Mouse (Mus musculus): ENCODE data around the gene Rplp1.

Gene Rplp1

GRCm38 (mm10) chr9:61911300-61912128 lies 2.8 kb downstream of the Rplp1 start:
- no peak for DNase-seq

GRCm38 (mm10) chr9:61910526-61911256 lies 3.7 kb downstream of the Rplp1 start:
- DNase-seq, result no peak

GRCm38 (mm10) chr9:61909633-61910032 lies 4.7 kb downstream of the Rplp1 start:
- DNase-seq, result no peak

- no peak for DNase-seq
Measured at GRCm38 (mm10) chr9:61908832-61909407, 5.4 kb downstream of the Rplp1 start.

- no peak for DNase-seq
Measured at GRCm38 (mm10) chr9:61908341-61908740, 6.0 kb downstream of the Rplp1 start.

- DNase-seq, result no peak
Measured at GRCm38 (mm10) chr9:61907621-61908295, 6.6 kb downstream of the Rplp1 start.

GRCm38 (mm10) chr9:61906912-61907311 lies 7.4 kb downstream of the Rplp1 start:
- DNase-seq, result peak in 1 of 2 experiments; percentile 56

GRCm38 (mm10) chr9:61905576-61905975 lies 8.8 kb downstream of the Rplp1 start:
- DNase-seq, result no peak

GRCm38 (mm10) chr9:61904201-61904600 lies 10.1 kb downstream of the Rplp1 start:
- no peak for DNase-seq

GRCm38 (mm10) chr9:61902445-61902844 lies 11.9 kb downstream of the Rplp1 start:
- no peak for DNase-seq

GRCm38 (mm10) chr9:61901574-61901973 lies 12.8 kb downstream of the Rplp1 start:
- DNase-seq, result no peak

GRCm38 (mm10) chr9:61899804-61900203 lies 14.5 kb downstream of the Rplp1 start:
- DNase-seq, result peak; percentile 69 to 90

- DNase-seq, result peak; percentile 71 to 83
Measured at GRCm38 (mm10) chr9:61898401-61898800, 15.9 kb downstream of the Rplp1 start.

- DNase-seq, result peak; percentile 67 to 84
Measured at GRCm38 (mm10) chr9:61895014-61895413, 19.3 kb downstream of the Rplp1 start.

GRCm38 (mm10) chr9:61889855-61890254 lies 24.5 kb downstream of the Rplp1 start:
- DNase-seq, result no peak

GRCm38 (mm10) chr9:61887661-61888379 lies 26.5 kb downstream of the Rplp1 start:
- DNase-seq, result no peak

- DNase-seq, result no peak
Measured at GRCm38 (mm10) chr9:61885964-61886363, 28.4 kb downstream of the Rplp1 start.

GRCm38 (mm10) chr9:61884936-61885335 lies 29.4 kb downstream of the Rplp1 start:
- no peak for DNase-seq

- no peak for DNase-seq
Measured at GRCm38 (mm10) chr9:61884375-61884774, 30.0 kb downstream of the Rplp1 start.

- no peak for DNase-seq
Measured at GRCm38 (mm10) chr9:61882179-61882578, 32.2 kb downstream of the Rplp1 start.

GRCm38 (mm10) chr9:61878889-61879288 lies 35.5 kb downstream of the Rplp1 start:
- DNase-seq, result peak; percentile 45 to 72

- peak; percentile 38 to 43 for DNase-seq
Measured at GRCm38 (mm10) chr9:61877373-61878112, 36.8 kb downstream of the Rplp1 start.
